Mouse (Mus musculus): ENCODE results near the gene Abca12.

DNA sequence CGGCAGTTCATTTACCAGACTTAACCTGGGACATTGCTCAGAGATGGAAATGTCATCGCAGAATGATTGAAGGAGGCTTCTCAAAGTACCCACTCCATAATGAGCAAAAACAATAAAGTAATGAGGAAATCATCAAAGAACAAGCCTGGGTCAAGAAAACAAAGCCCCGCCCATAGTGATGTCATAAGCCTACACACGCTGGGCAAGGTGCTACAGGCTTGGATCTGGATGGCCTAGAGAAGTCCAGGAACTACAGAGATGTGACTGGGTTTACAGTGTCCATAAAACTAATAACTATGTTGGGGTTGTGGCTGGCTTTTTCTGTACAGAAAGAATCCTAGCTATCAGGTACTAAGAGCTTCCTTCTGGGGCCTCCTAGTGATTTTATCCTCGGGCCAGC lies 41.6 kb downstream of the Abca12 start:
- TF ChIP-seq CTCF (IDR thresholded peaks at IDR 0.05; ENCODE audit: low read depth) (no peak), EP300 (IDR thresholded peaks at IDR 0.05; ENCODE audit: low read depth) (no peak)
